Mouse (Mus musculus): ENCODE data around the gene Klf6. TPM values are rescaled to one million over a fixed set of nuclear protein-coding genes. Genes with fewer than 3 reads are reported as not detected.

Gene Klf6
- polyA plus RNA-seq, 1 experiment from 2014 or later, result 80.9 TPM

GRCm38 (mm10) chr13:5842911-5843310 lies 18.4 kb upstream of the Klf6 start:
- Histone ChIP-seq H3K4me3 (no peak overlapping the region), H3K9ac (no peak overlapping the region), H3K36me3 (no peaks in the 10 kb centered on the region), H3K27ac (peak overlapping the region; percentile 60), H3K9me3 (replicated peaks) (no peaks in the 10 kb centered on the region), H3K4me1 (replicated peaks) (peaks cover 20% of the 10 kb centered on the region), H3K4me2 (no peak overlapping the region), H3K27me3 (no peaks in the 10 kb centered on the region)
- ATAC-seq (replicated peaks; ENCODE audit: insufficient number of reproducible peaks, insufficient read depth, low FRiP score, low read depth), result no peak
- WGBS, result 34% methylated on average over 5 of the region's 5 CpGs

DNA sequence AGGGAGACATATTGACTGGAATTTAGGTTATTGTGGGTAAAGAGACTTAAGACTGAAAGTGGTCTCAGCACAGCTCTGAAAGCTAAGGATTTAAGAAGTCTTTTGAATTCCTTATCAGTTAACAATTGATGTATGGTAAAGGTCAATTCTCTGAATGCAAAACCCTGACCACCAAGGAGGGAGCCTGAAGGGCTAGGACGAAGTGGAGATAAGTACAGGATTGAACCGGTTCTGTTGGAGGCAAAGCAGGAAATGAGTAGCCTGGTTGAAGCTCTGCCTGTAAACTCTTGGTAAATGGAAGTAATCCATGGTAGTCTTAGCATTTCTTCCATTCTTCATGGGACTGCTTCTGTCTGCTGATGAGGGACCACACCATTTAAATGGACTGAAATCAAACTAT lies 17.5 kb upstream of the Klf6 start:
- WGBS, result 23% methylated on average over 2 of the region's 2 CpGs
- Histone ChIP-seq H3K4me3 (no peak overlapping the region), H3K27me3 (no peaks in the 10 kb centered on the region), H3K4me2 (no peak overlapping the region), H3K9ac (no peak overlapping the region), H3K27ac (no peak overlapping the region), H3K36me3 (no peaks in the 10 kb centered on the region), H3K9me3 (replicated peaks) (no peaks in the 10 kb centered on the region), H3K4me1 (replicated peaks) (peaks cover 20% of the 10 kb centered on the region)
- no peak for ATAC-seq (replicated peaks; ENCODE audit: insufficient number of reproducible peaks, insufficient read depth, low FRiP score, low read depth)

DNA sequence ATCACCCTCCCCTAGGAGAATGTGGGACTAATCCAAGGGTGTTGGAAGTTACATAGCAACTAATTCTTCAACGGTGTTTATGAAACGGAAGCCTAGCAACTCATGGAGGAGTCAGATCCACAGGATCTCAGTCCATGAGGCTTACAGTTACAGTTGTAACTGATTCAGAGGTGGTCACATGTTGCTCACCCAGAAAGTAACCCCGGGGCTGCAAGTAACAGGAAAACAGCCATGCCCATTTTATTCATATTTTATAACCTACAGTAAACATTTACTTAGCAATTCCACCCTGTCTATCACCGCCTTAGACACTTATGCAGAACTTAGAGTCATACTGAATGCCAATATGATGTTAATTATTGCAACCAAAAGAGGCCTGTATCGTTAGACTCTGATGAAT lies 16.9 kb upstream of the Klf6 start:
- ATAC-seq (replicated peaks; ENCODE audit: insufficient number of reproducible peaks, insufficient read depth, low FRiP score, low read depth), result no peak
- no peak overlapping the region for H3K4me3 ChIP-seq
- 86% methylated on average over 5 of the region's 5 CpGs for WGBS
- no peaks in the 10 kb centered on the region for H3K27me3 ChIP-seq
- H3K27ac ChIP-seq, result no peak overlapping the region
- no peaks in the 10 kb centered on the region for H3K9me3 ChIP-seq (replicated peaks)
- peaks cover 20% of the 10 kb centered on the region for H3K4me1 ChIP-seq (replicated peaks)
- H3K4me2 ChIP-seq, result no peak overlapping the region
- H3K36me3 ChIP-seq, result no peaks in the 10 kb centered on the region
- no peak overlapping the region for H3K9ac ChIP-seq

DNA sequence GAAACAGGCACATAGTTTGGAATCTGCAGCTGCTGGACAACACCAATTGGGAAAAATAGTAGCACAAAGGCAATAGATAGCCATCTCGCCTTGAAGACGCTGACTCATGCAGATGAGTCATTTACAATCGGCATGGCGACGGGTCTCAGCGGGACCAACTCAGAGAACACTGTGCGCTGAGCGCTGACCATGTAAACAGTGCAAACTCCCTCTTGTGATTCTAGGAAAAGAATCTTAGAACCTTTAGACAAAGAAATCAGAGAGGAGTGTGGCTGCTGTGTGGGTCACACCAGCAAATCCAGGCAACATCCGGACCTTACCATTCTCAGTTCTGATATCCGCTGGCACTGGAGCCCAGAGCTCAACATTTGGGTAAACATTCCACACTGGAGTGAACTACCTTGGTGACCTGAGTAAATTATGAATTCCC lies 16.1 kb upstream of the Klf6 start:
- H3K4me2 ChIP-seq, result peak overlapping the region; percentile 19
- H3K27ac ChIP-seq, result peak overlapping the region; percentile 47
- no peak overlapping the region for H3K9ac ChIP-seq
- peaks cover 20% of the 10 kb centered on the region for H3K4me1 ChIP-seq (replicated peaks)
- no peaks in the 10 kb centered on the region for H3K27me3 ChIP-seq
- 44% methylated on average over 10 of the region's 10 CpGs for WGBS
- peak; percentile 55; the same call in 1 of the 2 replicates for ATAC-seq (replicated peaks; ENCODE audit: insufficient number of reproducible peaks, insufficient read depth, low FRiP score, low read depth)
- H3K36me3 ChIP-seq, result no peaks in the 10 kb centered on the region
- no peaks in the 10 kb centered on the region for H3K9me3 ChIP-seq (replicated peaks)
- H3K4me3 ChIP-seq, result 0 out of 2 replicates have a peak overlapping the region, but pooled peaks have one; percentile 2

DNA sequence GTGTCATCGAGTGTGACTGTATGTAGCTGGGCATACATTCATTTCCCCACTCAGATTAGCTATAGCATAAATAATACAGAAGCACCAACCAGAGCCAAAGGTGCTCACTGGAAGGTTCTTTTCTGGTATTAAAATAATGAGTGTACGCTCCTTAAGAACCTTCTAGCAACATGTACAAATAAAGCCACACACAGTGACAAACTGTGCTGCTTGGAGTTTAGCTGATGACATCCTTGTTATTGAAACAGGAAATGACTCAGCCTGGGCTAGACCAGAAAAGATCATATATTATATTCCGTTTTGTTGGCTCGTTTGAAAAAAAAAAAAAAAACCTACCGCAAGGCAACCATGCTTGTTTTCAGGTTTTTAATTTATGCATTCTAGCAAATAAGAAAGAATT lies 15.7 kb upstream of the Klf6 start:
- H3K4me2 ChIP-seq, result no peak overlapping the region; the same call in 1 of the 2 replicates
- no peak overlapping the region for H3K4me3 ChIP-seq
- peaks cover 20% of the 10 kb centered on the region for H3K4me1 ChIP-seq (replicated peaks)
- H3K9me3 ChIP-seq (replicated peaks), result no peaks in the 10 kb centered on the region
- H3K27ac ChIP-seq, result peak overlapping the region; percentile 47
- no peaks in the 10 kb centered on the region for H3K27me3 ChIP-seq
- no peak; the same call in 1 of the 2 replicates for ATAC-seq (replicated peaks; ENCODE audit: insufficient number of reproducible peaks, insufficient read depth, low FRiP score, low read depth)
- 60% methylated on average over 5 of the region's 5 CpGs for WGBS
- H3K36me3 ChIP-seq, result no peaks in the 10 kb centered on the region
- H3K9ac ChIP-seq, result no peak overlapping the region

- H3K27me3 ChIP-seq, result no peaks in the 10 kb centered on the region
- ATAC-seq (replicated peaks; ENCODE audit: insufficient number of reproducible peaks, insufficient read depth, low FRiP score, low read depth), result no peak
- H3K27ac ChIP-seq, result no peak overlapping the region
- H3K9me3 ChIP-seq (replicated peaks), result no peaks in the 10 kb centered on the region
- WGBS, result 73% methylated on average over 4 of the region's 4 CpGs
- peaks cover 17% of the 10 kb centered on the region; the same call in 1 of the 2 replicates for H3K4me1 ChIP-seq (replicated peaks)
- no peak overlapping the region for H3K4me2 ChIP-seq
- no peaks in the 10 kb centered on the region for H3K36me3 ChIP-seq
- no peak overlapping the region for H3K9ac ChIP-seq
- H3K4me3 ChIP-seq, result no peak overlapping the region
Measured at GRCm38 (mm10) chr13:5846860-5847259, 14.4 kb upstream of the Klf6 start.

DNA sequence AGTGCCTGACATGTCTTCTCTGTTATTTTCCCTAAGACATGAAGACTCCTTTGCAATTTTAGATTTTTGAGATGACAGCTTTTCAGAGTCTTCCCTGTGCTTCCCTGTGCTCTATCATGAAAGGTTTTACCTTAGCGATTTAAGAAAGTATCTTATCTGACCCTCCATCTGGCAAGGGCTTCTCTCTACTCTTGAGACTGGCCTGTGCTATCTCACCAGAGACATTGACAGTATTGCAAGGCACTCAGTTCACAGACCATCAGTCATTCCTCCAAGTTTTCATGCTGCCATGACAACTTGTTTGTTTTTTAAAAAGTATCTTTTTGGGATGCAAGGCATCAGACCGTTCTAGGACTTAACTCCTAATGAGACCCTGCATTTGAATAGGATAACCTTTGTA lies 13.5 kb upstream of the Klf6 start:
- Histone ChIP-seq H3K9ac (no peak overlapping the region), H3K27ac (no peak overlapping the region), H3K4me2 (no peak overlapping the region), H3K4me1 (replicated peaks) (peaks cover 17% of the 10 kb centered on the region; the same call in 1 of the 2 replicates), H3K9me3 (replicated peaks) (no peaks in the 10 kb centered on the region), H3K27me3 (no peaks in the 10 kb centered on the region), H3K36me3 (no peaks in the 10 kb centered on the region), H3K4me3 (no peak overlapping the region)
- 34% methylated on average over 2 of the region's 2 CpGs for WGBS
- no peak for ATAC-seq (replicated peaks; ENCODE audit: insufficient number of reproducible peaks, insufficient read depth, low FRiP score, low read depth)

GRCm38 (mm10) chr13:5860651-5861156 lies 578 bp upstream of the Klf6 start:
- Histone ChIP-seq H3K9me3 (replicated peaks) (no peaks in the 10 kb centered on the region), H3K27me3 (no peaks in the 10 kb centered on the region), H3K27ac (peak overlapping the region; percentile 99), H3K36me3 (peaks cover 8% of the 10 kb centered on the region; the same call in 1 of the 2 replicates), H3K4me2 (peak overlapping the region; percentile 77), H3K4me1 (replicated peaks) (peaks cover 19% of the 10 kb centered on the region), H3K4me3 (peak overlapping the region; percentile 69), H3K9ac (peak overlapping the region; percentile 93)
- peak; percentile 50 for ATAC-seq (replicated peaks; ENCODE audit: insufficient number of reproducible peaks, insufficient read depth, low FRiP score, low read depth)
- WGBS, result under 1% methylated on average over 27 of the region's 27 CpGs

DNA sequence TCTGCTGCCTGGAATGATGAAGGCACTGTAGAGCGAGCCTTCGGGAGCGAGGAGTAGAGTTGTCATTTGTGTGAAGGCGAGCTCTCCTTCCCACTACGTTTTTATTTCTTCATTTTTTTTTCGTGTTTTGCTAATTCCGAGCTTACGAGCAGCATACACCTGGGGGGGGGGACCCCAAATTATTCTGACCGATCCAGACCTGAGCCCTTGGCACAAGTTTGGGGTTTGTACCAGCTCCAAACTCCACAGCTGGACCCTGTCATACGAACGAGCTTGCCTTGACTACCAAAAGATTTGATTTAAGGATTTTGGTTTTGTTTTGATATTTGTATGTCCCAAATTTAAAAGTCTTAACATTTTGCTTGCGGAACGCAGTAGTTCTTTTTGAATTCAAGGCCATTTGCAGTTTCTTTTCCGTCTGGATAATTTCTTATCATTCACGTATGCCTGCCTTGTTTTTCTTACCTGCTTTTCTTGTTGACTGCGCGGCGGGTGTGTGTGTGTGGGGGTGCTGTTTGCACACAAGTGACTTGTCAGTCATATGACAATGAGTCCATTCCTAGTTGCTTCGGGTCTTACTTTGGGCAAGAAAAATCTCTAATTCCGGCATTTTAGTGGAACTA lies 832 bp downstream of the Klf6 start:
- H3K27me3 ChIP-seq, result no peaks in the 10 kb centered on the region
- H3K4me3 ChIP-seq, result peak overlapping the region; percentile 69
- H3K4me2 ChIP-seq, result peak overlapping the region; percentile 73
- ATAC-seq (replicated peaks; ENCODE audit: insufficient number of reproducible peaks, insufficient read depth, low FRiP score, low read depth), result no peak
- no peaks in the 10 kb centered on the region for H3K9me3 ChIP-seq (replicated peaks)
- H3K36me3 ChIP-seq, result peaks cover 22% of the 10 kb centered on the region
- peak overlapping the region; percentile 96 for H3K27ac ChIP-seq
- WGBS, result under 1% methylated on average over 20 of the region's 20 CpGs
- peak overlapping the region; percentile 78 for H3K9ac ChIP-seq
- H3K4me1 ChIP-seq (replicated peaks), result peaks cover 30% of the 10 kb centered on the region

DNA sequence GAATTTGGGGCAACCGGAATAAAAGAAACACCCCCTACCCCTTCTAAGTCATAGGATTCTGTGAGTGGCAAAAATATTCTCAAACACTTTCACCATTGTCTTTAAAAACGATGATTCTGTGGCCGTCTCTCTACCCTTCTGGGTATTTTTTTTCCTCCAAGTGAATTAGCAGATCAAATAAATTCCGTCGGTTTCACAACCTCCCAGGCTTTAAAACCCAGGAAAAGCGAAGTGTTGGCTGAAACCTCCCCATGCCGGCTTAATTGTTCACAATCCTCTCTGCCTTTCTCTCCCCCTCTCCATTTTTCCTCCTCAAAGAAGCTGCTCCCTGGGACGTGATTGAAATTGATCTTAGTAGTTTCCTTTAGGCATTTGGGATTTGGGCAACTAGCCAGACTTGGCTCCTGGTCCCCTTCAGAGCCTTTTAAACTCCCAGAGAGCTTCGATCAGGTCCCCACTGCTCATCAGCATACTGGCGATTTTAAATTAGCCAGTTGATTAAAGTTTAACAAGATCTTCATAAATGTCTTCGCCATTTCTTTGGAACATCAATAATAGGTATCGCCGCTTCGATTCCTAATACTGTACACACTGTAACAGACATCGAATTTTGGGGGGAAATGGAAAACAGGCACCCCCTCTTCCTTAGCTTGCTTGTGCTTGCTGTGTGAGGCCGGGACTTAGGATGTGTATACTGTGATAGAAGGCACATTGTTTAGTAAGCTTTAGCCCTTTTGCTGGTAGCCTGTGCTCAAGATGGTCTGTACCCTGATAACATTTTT lies 1.5 kb downstream of the Klf6 start:
- Histone ChIP-seq H3K4me1 (replicated peaks) (peaks cover 33% of the 10 kb centered on the region), H3K27ac (peak overlapping the region; percentile 96), H3K36me3 (peaks cover 27% of the 10 kb centered on the region), H3K4me2 (peak overlapping the region; percentile 73), H3K4me3 (peak overlapping the region; percentile 69), H3K9me3 (replicated peaks) (no peaks in the 10 kb centered on the region), H3K9ac (peak overlapping the region; percentile 78), H3K27me3 (no peaks in the 10 kb centered on the region)
- ATAC-seq (replicated peaks; ENCODE audit: insufficient number of reproducible peaks, insufficient read depth, low FRiP score, low read depth), result no peak
- WGBS, result 3% methylated on average over 16 of the region's 16 CpGs

DNA sequence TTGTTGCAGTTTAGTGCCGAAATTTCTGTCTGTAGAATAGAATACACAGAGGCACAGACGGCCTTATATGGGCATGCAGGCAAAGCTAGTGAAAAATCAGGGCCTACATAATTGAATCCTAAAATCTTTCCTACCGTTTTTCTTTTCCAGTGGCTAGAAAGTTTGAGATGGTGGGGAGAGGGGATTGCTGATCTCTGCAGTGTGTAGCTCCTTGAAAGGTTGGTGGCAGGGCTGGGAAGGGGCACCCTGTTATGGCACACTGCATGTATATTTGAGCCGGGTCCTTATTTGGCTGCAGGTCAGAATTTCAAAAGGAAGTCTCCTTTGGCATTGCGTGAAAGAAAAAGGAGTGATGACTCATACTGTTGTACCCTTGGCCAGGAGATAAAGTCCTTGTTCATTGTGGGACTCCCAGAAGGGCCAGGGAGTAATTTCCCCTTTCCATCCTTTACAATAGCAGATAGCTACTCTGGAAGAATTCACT lies 2.2 kb downstream of the Klf6 start:
- no peaks in the 10 kb centered on the region for H3K27me3 ChIP-seq
- peaks cover 33% of the 10 kb centered on the region for H3K4me1 ChIP-seq (replicated peaks)
- H3K9ac ChIP-seq, result peak overlapping the region; percentile 78
- peaks cover 31% of the 10 kb centered on the region for H3K36me3 ChIP-seq
- H3K4me3 ChIP-seq, result peak overlapping the region; percentile 69
- under 1% methylated on average over 5 of the region's 5 CpGs for WGBS
- H3K4me2 ChIP-seq, result peak overlapping the region; percentile 73
- no peaks in the 10 kb centered on the region for H3K9me3 ChIP-seq (replicated peaks)
- peak overlapping the region; percentile 96 for H3K27ac ChIP-seq
- 0 out of 2 replicates have a peak, but pooled peaks have one; percentile 5 for ATAC-seq (replicated peaks; ENCODE audit: insufficient number of reproducible peaks, insufficient read depth, low FRiP score, low read depth)
